Mouse (Mus musculus) liver, embryonic 11.5 days (tissue): Measurements from ENCODE around the gene Gpr153. TPM values are rescaled to one million over a fixed set of nuclear protein-coding genes. Genes with fewer than 3 reads are reported as not detected.

Source experiments
- ATAC-seq: fragments of 200-750 bp; cut with Nextera tagmentation; replicated peaks from 2 replicates; pipeline ENCODE4 v1.8.0; 2017; ENCODE audit warnings: moderate number of reproducible peaks, mild to moderate bottlenecking, moderate TSS enrichment, moderate library complexity; ENCODE audit not compliant: low FRiP score
- DNase-seq: peaks from one replicate; pipeline ENCODE4 v3.0.0-alpha.2; 2017; ENCODE audit warnings: low spot score
- H3K27ac ChIP-seq: fragments of 300-500 bp; sonication (generic); 2 replicates; pipeline ENCODE4 v1.5.1; 2014; ENCODE audit warnings: mild to moderate bottlenecking, low read depth, low read length, control low read depth
- H3K27me3 ChIP-seq: fragments of 300-500 bp; sonication (generic); replicated peaks from 2 replicates; pipeline ENCODE4 v1.6.1; 2014; ENCODE audit warnings: low read length, mixed read lengths; ENCODE audit not compliant: control insufficient read depth, insufficient read depth
- H3K36me3 ChIP-seq: fragments of 300-500 bp; sonication (generic); 2 replicates; pipeline ENCODE4 v1.6.1; 2014; ENCODE audit warnings: mild to moderate bottlenecking, low read length, moderate library complexity, mixed read lengths; ENCODE audit not compliant: control insufficient read depth, insufficient read depth
- H3K4me1 ChIP-seq: fragments of 300-500 bp; sonication (generic); replicated peaks from 2 replicates; pipeline ENCODE4 v1.6.1; 2014; ENCODE audit warnings: low read length, mixed read lengths; ENCODE audit not compliant: control insufficient read depth, insufficient read depth
- H3K4me2 ChIP-seq: fragments of 300-500 bp; sonication (generic); 2 replicates; pipeline ENCODE4 v1.6.1; 2014; ENCODE audit warnings: mild to moderate bottlenecking, control low read depth, moderate library complexity
- H3K4me3 ChIP-seq: fragments of 300-500 bp; sonication (generic); 2 replicates; pipeline ENCODE4 v1.5.1; 2014; ENCODE audit warnings: low read depth, low read length, control low read depth
- H3K9ac ChIP-seq: fragments of 300-500 bp; sonication (generic); 2 replicates; pipeline ENCODE4 v1.6.1; 2014; ENCODE audit warnings: low read depth, low read length, control low read depth
- H3K9me3 ChIP-seq: fragments of 300-500 bp; sonication (generic); 2 replicates; pipeline ENCODE4 v1.6.1; 2016; ENCODE audit warnings: low read length, inconsistent platforms, mixed read lengths; ENCODE audit not compliant: control insufficient read depth
- WGBS: fragments of 180-500 bp; shearing (Covaris S2); extraction: QIAGEN DNeasy Blood & Tissue Kit; methylation state at CpG from one replicate; pipeline ENCODE4 v1.1.7; 2014; 5-methylcytosine and 5-hydroxymethylcytosine counted together
- polyA plus RNA-seq: library from polyadenylated mRNA; unstranded; fragments of >200 nt; fragmentation: Nextera tagmentation; extraction: Ambion mirVana; gene quantifications from 2 replicates; pipeline ENCODE4 v1.2.1, GENCODE M21; 2014

The Gpr153 gene
- polyA plus RNA-seq, 1 experiment from 2014 or later, result 2.2 TPM

DNA sequence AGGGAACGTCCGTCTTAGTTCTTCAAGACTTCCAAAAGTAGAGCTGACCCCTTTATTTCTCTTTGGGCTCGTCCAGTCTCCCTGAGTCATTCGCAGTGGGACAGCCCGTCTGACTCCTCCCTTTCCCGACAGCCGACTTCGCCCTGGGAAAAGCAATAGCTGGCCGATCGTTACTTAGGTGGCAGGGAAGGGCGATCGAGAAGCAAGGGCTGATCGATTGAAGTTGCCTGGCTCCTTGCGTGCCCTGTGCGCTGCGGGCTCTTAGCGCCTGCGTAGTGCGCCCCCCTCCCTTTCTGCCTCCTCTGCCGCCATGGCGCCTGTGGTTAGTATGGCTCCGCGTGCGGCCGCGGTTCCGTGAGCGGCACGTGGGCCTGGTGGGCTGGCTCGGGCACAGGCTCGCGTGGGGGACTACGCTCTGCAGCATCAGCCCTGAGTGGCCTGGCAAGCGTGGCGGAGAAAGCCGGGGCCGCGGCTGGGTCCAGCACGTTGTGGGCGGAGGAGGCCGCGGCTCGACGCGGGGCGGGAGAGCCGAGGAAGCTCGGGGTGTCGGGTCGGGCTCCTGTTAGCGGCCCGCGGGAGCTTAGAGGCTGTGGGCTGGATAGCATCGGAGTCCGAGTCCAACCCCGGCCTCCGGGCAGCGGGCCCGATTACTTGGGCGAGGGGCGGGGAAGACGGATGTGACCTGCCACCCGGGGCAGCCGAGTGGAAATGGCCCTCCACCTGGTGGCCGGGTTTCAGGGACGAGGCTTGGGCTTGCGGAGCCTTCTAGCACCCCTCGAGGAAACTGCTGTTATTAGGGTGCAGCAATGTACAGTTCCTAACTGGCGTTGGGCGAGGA, 51.8 kb downstream of the Gpr153 start, which contains the start of gene Rpl22:
Gene Rpl22, plus strand, starts transcription at position 169 of the 838 bp plus-strand sequence.
- Histone ChIP-seq H3K4me2 (peak within 1 kb of the TSS; percentile 95), H3K27me3 (no peaks in the 10 kb centered on the region), H3K9ac (peak within 1 kb of the TSS; percentile 99), H3K4me3 (peak within 1 kb of the TSS; percentile 97), H3K36me3 (peaks cover 27% of the 10 kb centered on the region), H3K4me1 (peaks cover 20% of the 10 kb centered on the region), H3K27ac (peak within 1 kb of the TSS; percentile 84), H3K9me3 (no peaks in the 10 kb centered on the region)
- WGBS, result under 1% methylated on average over 70 of the region's 70 CpGs
- DNase-seq, result peak; percentile 84
- ATAC-seq, result peak; percentile 97

DNA sequence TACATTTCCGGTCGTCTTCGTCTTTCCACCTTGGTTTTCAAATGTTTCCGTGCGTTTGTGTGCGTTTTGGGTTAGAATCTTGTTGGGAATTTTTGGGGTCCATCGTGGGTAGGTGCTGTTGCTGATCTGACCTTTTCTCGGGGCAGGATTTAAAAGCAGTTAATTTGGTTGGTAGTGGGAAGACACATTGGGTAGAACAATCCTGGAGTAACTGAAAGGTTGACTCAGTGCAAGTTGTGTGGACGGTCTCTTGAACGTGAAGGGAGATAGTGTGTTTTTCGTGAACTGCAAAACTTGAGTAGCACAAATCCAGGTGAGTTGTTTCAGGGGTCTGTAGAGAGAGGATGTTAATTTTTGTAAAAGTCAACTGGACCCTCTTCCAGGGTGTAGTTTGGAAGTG, 52.5 kb downstream of the Gpr153 start:
- Histone ChIP-seq H3K36me3 (peaks cover 35% of the 10 kb centered on the region), H3K9me3 (no peaks in the 10 kb centered on the region), H3K4me2 (peak overlapping the region; percentile 95), H3K27me3 (no peaks in the 10 kb centered on the region), H3K9ac (peak overlapping the region; percentile 99), H3K27ac (peak overlapping the region; percentile 84; the same call in 1 of the 2 replicates), H3K4me1 (peaks cover 20% of the 10 kb centered on the region), H3K4me3 (peak overlapping the region; percentile 97)
- under 1% methylated on average over 11 of the region's 11 CpGs for WGBS
- DNase-seq (no peak), ATAC-seq (no peak)

DNA sequence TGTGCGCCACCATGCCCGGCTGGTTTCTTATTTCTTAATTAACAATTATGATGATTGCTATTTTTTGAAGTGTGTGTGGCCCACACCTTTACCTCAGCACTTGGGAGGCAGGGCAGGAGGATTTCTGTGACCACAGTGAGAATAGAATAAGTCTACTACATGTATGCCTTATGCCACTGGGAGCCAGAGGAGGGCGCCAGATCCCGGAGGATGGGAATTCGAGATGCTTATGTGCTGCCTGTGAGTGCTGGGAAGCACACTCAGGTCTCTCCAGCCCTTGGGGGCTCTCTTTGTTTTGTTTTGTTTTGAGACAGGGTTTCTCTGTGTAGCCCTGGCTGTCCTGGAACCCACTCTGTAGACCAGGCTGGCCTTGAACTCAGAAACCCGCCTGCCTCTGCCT, 54.7 kb downstream of the Gpr153 start:
- DNase-seq (no peak), ATAC-seq (no peak)
- no peaks in the 10 kb centered on the region for H3K27me3 ChIP-seq
- H3K4me3 ChIP-seq, result no peak overlapping the region
- peaks cover 55% of the 10 kb centered on the region for H3K36me3 ChIP-seq
- H3K9me3 ChIP-seq, result no peaks in the 10 kb centered on the region
- WGBS, result 81% methylated on average over 6 of the region's 6 CpGs
- H3K9ac ChIP-seq, result no peak overlapping the region
- H3K27ac ChIP-seq, result no peak overlapping the region
- no peak overlapping the region for H3K4me2 ChIP-seq
- peaks cover 20% of the 10 kb centered on the region for H3K4me1 ChIP-seq

- Histone ChIP-seq H3K4me1 (0 out of 2 replicates have a peak, but pooled peaks cover 6% of the 10 kb centered on the region), H3K4me3 (no peak overlapping the region), H3K9ac (no peak overlapping the region), H3K4me2 (no peak overlapping the region), H3K36me3 (peaks cover 63% of the 10 kb centered on the region), H3K27me3 (peaks cover 14% of the 10 kb centered on the region), H3K9me3 (no peaks in the 10 kb centered on the region), H3K27ac (no peak overlapping the region)
- ATAC-seq, result peak; percentile 64; the same call in 1 of the 2 replicates
- WGBS, result 38% methylated on average over 2 of the region's 2 CpGs
- DNase-seq, result no peak
These were observed 58.9 kb downstream of the Gpr153 start for GRCm38 (mm10) chr4:152332952-152333351.

- 93% methylated on average over 12 of the region's 12 CpGs for WGBS
- Histone ChIP-seq H3K36me3 (peaks cover 60% of the 10 kb centered on the region), H3K9me3 (no peaks in the 10 kb centered on the region), H3K4me2 (no peak overlapping the region), H3K27me3 (peaks cover 20% of the 10 kb centered on the region), H3K9ac (no peak overlapping the region), H3K4me1 (0 out of 2 replicates have a peak, but pooled peaks cover 6% of the 10 kb centered on the region), H3K4me3 (no peak overlapping the region), H3K27ac (no peak overlapping the region)
- ATAC-seq, result no peak
- DNase-seq, result no peak
These were observed 59.6 kb downstream of the Gpr153 start for GRCm38 (mm10) chr4:152333587-152333986.

Other genes with a start within 250 kb of the Gpr153 start
- 17.0 and 17.8 TPM in 2 replicates for gene Zbtb48, start 246.6 kb upstream of the Gpr153 start, polyA plus RNA-seq
- 0.18 and 0.21 TPM in 2 replicates for gene Tas1r1, start 235.7 kb upstream of the Gpr153 start, polyA plus RNA-seq
- 53.3 and 59.4 TPM in 2 replicates for gene Nol9, start 234.9 kb upstream of the Gpr153 start, polyA plus RNA-seq
- gene Plekhg5, start 201.7 kb upstream of the Gpr153 start, polyA plus RNA-seq, result 8.4 and 8.9 TPM in 2 replicates
- 0.90 and 1.3 TPM in 2 replicates for gene Tnfrsf25, start 158.3 kb upstream of the Gpr153 start, polyA plus RNA-seq
- gene Espn, start 121.9 kb upstream of the Gpr153 start, polyA plus RNA-seq, result 4.1 and 5.3 TPM in 2 replicates
- gene Hes2, start 115.4 kb upstream of the Gpr153 start, polyA plus RNA-seq, result not detected in 2 replicates
- gene Acot7, start 96.1 kb upstream of the Gpr153 start, polyA plus RNA-seq, result 50.0 and 51.1 TPM in 2 replicates
- gene Hes3, start 17.4 kb downstream of the Gpr153 start, polyA plus RNA-seq, result not detected in 2 replicates
- 20.6 and 21.1 TPM in 2 replicates for gene Icmt, start 23.0 kb downstream of the Gpr153 start, polyA plus RNA-seq
- gene Rnf207, start 44.8 kb downstream of the Gpr153 start, polyA plus RNA-seq, result 0.53 and 0.97 TPM in 2 replicates
- gene Rpl22, start 51.5 kb downstream of the Gpr153 start, polyA plus RNA-seq, result 546 and 596 TPM in 2 replicates
- gene Chd5, start 64.4 kb downstream of the Gpr153 start, polyA plus RNA-seq, result 0.32 and 0.42 TPM in 2 replicates
- gene Nphp4, start 202.5 kb downstream of the Gpr153 start, polyA plus RNA-seq, result 1.0 and 1.2 TPM in 2 replicates
- gene Kcnab2, start 203.6 kb downstream of the Gpr153 start, polyA plus RNA-seq, result 9.6 and 9.8 TPM in 2 replicates